Mouse (Mus musculus): Measurements from ENCODE around the gene Kirrel2.

Gene Kirrel2

DNA sequence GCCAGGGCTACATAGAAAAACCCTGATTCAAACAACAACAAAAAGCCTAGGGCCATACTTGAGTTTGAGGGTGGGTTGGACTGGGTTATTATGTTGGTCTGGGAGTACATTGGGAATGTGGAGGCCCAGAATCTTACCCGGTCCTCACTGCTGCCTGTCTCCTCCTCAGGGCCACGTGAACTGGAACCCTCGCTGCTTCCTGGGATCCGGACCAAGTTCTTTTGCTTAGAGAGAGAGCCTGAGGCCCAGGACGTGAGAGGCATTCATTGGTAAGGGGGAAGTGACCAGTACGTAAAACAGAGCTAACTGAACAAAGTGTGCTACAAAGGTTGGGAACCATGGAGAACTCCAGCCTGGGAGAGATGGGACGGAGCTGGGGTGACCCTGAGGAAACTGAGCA is 7.2 kb downstream of the Kirrel2 start:
- no peak for DNase-seq

- peak; percentile 81 to 84 for DNase-seq
These were observed 12.3 kb downstream of the Kirrel2 start, which contains the start of gene Aplp1 for GRCm38 (mm10) chr7:30444971-30445751. Gene Aplp1, minus strand, starts transcription at chr7:30445535.

- DNase-seq: peak; percentile 46 to 68
These were observed 13.1 kb downstream of the Kirrel2 start for GRCm38 (mm10) chr7:30444154-30444970.

GRCm38 (mm10) chr7:30443696-30444095 is 13.8 kb downstream of the Kirrel2 start:
- DNase-seq: peak in 1 of 2 experiments; percentile 19

- peak; percentile 80 to 87 for DNase-seq
These were observed 16.8 kb downstream of the Kirrel2 start for GRCm38 (mm10) chr7:30440697-30441096.

GRCm38 (mm10) chr7:30439734-30440133 is 17.8 kb downstream of the Kirrel2 start:
- peak in 1 of 2 experiments; percentile 16 for DNase-seq

- no peak for DNase-seq
These were observed 20.6 kb downstream of the Kirrel2 start for GRCm38 (mm10) chr7:30436879-30437278.

DNA sequence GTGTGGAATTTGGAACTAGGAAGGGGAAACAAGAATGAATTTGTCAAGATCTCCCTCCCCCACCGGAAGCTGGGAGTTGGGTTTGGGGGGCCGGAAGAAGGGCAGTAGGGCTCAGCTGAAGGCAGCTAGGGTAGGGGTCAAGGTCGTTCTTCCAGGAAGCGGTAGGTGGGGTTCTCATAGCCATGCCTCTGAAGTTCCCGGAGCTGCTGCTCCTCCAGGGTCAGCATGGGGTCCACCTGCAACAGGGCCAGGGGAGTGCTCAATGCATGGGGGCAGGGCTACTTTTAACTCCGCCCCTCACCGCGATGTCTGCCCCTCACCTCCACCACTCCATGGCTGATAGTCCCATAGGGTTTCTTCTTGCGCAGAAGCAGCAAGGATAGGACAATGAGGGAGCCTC is 22.3 kb downstream of the Kirrel2 start:
- no peak for DNase-seq

DNA sequence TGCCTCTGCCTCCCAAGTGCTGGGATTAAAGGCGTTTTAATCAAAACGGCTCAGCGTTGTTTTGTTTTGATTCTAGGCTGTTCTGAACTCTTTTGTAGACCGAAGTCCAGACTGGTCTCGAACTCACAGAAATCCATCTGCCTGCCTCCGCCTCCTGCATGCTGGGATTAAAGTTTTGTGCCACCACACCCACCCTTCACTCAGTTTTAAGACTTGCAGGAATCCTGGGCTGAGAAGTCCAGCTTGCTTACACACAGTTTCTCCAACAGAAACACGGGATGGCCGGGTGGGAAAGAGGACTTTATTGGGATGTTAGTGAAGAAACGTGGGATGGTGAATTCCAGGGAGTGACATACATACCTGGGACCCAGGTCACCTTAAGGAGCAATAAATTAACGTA is 22.8 kb downstream of the Kirrel2 start:
- DNase-seq: no peak

GRCm38 (mm10) chr7:30434238-30434637 is 23.3 kb downstream of the Kirrel2 start:
- DNase-seq: no peak

DNA sequence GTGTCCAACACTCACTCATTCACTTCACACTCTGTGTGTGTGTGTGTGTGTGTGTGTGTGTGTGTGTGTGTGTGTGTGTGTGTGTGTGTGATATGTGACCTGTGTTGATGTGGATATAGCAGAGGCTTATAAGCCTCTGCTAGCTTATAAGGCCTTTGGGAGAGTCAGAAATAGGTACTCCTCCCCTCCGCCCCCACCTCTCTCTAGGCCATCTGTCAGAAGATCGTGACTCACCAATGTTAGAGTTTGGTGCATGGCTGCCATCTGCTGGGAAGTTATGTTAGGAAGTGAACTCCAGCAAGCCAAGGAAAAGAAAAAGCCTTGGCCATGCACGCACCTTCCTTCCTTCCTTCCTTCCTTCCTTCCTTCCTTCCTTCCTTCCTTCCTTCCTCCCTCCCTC is 25.7 kb downstream of the Kirrel2 start:
- peak; percentile 94 to 95 for DNase-seq

DNA sequence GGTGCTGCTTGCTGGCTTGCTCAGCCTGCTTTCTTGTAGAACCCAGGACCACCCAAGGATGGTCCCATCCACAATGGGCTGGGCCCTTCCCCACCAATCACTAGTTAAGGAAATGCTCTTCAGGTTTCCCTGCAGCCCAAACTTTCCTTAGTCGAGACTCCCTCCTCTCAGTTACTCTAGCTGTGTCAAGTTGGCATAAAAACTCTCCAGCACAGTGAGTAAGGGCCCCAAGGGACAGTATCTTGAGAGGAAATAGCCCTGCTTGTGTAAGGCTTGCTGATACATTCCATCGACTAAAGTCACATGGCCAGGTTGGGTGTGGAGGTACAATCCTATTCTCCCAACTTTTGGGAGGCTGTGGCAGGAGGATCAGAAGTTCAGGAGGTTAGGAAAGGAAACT is 27.3 kb downstream of the Kirrel2 start:
- no peak for DNase-seq

DNA sequence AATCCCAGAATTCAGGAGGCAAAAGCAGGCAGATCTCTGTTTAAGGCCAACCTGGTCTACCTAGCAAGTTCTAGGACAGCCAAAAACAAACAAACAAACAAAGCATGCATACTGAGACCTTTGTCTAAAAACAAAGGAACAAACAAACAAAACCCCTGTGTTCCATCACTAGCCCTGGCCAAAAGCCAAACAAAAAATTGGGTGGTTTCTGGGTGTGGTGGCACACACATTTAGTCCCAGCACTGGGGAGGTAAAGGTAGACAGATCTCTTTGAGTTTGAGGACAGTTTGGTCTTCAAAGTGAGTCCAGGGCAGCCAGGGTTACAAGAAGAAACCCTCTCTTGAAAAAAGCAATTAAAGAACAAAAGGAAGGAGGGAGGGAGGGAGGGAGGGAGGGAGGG is 28.2 kb downstream of the Kirrel2 start:
- DNase-seq: no peak

GRCm38 (mm10) chr7:30423071-30423641 is 34.3 kb downstream of the Kirrel2 start:
- DNase-seq: peak; percentile 48 to 54

GRCm38 (mm10) chr7:30422560-30422959 is 34.9 kb downstream of the Kirrel2 start:
- DNase-seq: no peak

GRCm38 (mm10) chr7:30421890-30422435 is 35.5 kb downstream of the Kirrel2 start:
- DNase-seq: peak; percentile 97

DNA sequence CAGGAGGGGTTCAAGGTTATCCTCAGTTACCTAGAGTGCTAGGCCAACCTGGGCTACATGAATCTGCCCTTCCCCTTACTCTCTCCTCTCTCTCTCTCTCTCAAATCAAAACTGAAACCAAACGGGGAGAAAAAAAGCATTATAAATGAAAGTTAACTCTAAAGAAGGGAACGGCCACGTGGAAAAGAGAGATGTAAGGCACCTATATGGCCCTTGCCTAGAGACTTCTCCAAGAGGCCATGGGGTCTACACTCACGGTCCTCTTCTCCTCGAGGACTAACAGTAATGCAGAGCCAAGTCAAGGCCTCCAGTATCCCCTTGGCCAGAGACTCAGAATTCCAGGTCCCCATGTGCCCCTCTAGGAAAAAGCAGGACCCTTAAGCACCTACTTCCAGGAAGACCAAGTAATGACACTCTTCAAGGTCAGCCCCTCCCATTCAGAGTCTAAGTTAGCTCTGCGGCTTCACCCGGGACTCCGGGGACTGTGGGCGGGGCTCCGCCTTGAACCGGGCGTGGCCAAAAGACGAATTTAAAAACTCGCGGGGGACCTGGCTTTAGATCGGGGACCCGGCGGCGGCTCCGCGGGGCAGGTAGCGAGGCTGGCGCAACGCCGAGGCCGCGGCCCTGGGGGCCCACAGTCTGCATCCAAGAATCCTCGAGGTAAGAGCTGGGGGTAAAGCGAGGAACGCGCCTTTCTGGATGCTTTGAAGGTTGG is 36.2 kb downstream of the Kirrel2 start, which contains the start of gene Nfkbid:
Gene Nfkbid, plus strand, starts transcription at position 558 of the 715 bp plus-strand sequence.
- peak; percentile 71 to 76 for DNase-seq

GRCm38 (mm10) chr7:30420673-30421072 is 36.8 kb downstream of the Kirrel2 start:
- no peak for DNase-seq

DNA sequence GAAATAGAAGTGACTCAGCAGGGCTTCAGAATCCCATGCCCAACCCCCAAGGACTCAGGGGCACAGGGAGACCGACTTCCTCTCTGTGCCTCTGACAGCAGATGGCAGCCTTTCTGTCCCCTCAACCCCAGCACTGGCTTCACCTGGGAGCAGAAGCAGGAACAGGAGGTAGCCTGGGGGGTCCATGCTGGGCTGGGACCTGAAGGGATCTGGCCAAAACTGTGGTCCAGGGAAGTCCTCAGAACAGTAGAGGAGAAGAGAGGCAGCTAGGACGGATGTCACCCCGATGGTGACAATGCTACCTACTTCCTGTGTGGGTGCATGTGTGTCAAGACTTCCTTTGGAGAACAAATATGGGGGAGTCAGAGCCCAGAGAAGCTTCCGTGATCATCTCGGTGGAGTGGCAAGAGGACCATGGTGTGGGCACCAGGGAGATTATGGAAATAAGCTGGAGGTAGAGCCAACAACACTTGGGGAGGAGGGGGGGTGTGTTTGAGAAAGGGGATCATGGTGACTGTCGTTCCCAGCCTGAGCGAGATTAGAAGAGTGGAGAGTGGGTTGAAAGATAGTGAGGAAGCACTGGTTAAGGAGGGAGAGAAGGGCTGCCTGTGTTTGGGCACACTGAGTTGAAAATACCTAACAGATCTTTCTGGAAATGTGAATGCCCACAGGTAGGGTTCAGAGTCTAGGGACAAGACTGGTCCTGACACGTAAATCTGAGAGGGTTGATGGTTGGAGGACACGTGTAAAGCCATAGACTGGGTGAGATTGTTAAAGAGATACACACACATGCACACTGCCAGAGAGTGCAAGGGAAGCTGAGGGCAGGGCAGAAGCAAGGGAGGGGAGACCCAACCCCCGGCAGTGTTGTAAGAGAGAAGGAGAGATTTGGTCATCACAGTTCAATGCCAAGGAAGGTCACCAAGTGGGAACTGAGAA is 37.7 kb downstream of the Kirrel2 start, which contains the start of gene Hcst:
Gene Hcst, minus strand, starts transcription at position 294 of the 939 bp plus-strand sequence.
- DNase-seq: no peak

GRCm38 (mm10) chr7:30417856-30418255 is 39.6 kb downstream of the Kirrel2 start:
- no peak for DNase-seq

DNA sequence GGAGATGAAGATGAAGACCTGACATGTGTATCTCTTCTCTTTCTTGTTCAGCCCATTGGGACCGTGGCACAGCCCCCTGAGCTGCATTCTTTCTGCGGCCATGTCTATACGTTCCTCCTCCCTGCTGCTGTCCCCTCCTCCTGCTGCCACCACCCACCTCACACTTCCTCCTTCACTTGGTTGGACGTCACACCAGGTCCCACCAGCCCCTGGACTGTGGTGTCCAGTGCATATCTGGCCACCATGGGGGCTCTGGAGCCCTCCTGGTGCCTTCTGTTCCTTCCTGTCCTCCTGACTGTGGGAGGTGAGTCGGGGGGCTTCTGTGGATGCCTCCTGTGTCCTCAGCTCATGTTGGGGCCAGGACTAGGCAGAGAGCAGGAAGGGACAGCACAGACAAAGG is 43.9 kb downstream of the Kirrel2 start, which contains the start of gene Tyrobp:
Gene Tyrobp, plus strand, starts transcription at position 165 of the 400 bp plus-strand sequence.
- no peak for DNase-seq

All from cerebellum, postnatal 14 days (tissue).